Mouse (Mus musculus): Measurements from ENCODE around the gene Lxn. TPM values are rescaled to one million over a fixed set of nuclear protein-coding genes. Genes with fewer than 3 reads are reported as not detected.

Lxn gene
- polyA plus RNA-seq (2014; fragmentation: Illumina TruSeq; extraction: RNeasy Lipid Tissue Mini Kit (QIAGEN cat#74804); ENCODE audit: low read depth, low replicate concordance): 0.64 TPM

DNA sequence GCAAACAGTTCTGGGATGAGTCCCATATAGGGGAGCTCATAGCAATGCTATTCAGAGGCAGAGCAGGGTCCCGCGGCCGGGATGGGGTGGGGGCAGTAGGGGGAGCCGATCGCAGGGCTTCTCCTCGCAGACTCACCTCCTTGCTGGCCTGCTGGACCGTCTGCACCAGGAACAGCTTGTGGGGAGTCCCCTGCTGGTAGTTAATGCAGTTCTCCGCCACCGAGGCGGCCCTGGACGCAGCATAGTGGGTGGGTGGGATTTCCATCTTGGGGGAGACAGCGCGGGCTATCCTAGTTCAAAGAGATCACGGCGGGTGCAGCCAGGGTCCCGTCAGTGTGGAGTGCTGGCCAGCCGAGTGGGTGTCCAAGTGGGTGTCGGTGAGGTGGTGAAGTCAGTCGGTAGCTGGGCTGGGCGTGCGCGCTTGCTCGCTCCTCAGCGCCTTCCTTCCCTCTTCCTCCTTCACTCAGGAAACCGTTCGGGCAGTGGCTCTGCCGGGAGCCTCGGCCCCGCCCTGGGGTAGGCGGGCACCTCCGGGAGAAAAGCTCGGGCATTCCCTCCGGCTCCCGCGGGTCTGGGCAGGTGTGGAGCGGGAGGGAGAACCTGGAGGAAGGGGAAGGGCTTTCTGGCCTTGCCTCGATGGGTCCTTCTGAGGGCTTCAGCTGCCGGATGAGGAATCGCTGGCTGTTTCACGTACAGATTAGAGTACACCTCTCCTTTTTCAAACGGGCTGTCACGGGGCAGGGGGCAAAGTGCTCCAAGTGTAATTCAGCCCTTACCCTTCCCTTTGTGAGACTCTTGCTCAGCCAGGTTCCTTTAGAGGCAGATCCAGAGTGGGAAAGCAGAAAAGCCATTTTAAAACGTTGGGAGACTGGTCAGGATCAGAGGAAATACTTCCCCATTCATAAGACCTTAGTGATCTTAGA, at the start of gene Lxn:
Lxn (minus strand) TSS at position 477 of the 923 bp plus-strand sequence.

DNA sequence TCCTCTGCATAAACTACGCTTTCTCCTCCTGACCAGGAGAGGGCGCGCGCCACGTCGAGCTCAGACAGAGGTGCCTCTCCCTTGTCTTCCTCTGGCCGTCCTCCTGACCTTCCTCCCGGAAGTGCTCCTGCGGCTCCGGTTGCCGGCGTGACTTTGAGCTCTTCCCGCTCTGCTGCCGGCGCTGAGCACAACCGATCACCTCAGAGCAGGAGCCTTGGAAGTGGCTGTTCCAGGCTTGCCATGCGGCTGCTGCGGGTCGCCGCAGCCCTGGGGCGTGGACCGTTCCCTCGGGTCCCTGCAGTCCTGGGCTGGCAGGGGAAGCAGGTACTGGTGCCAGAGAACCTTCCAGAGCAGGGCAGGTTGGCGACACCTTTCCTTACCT, 33.7 kb downstream of the Lxn start, which contains the start of gene Gfm1:
Gfm1 (plus strand) TSS at position 98 of the 382 bp plus-strand sequence.

Other genes with a start within 250 kb of the Lxn start
- gene Mlf1, start 89.8 kb downstream of the Lxn start, polyA plus RNA-seq (2014; fragmentation: Illumina TruSeq; extraction: RNeasy Lipid Tissue Mini Kit (QIAGEN cat#74804); ENCODE audit: low read depth, low replicate concordance): not detected
- gene Gm17402, start 88.8 kb downstream of the Lxn start, polyA plus RNA-seq (2014; fragmentation: Illumina TruSeq; extraction: RNeasy Lipid Tissue Mini Kit (QIAGEN cat#74804); ENCODE audit: low read depth, low replicate concordance): not detected
- gene Gfm1, start 33.8 kb downstream of the Lxn start, polyA plus RNA-seq (2014; fragmentation: Illumina TruSeq; extraction: RNeasy Lipid Tissue Mini Kit (QIAGEN cat#74804); ENCODE audit: low read depth, low replicate concordance): 107 TPM
- 47.9 TPM for gene Rarres1, start 51.6 kb upstream of the Lxn start, polyA plus RNA-seq (2014; fragmentation: Illumina TruSeq; extraction: RNeasy Lipid Tissue Mini Kit (QIAGEN cat#74804); ENCODE audit: low read depth, low replicate concordance)
- gene Mfsd1, start 118.8 kb upstream of the Lxn start, polyA plus RNA-seq (2014; fragmentation: Illumina TruSeq; extraction: RNeasy Lipid Tissue Mini Kit (QIAGEN cat#74804); ENCODE audit: low read depth, low replicate concordance): 174 TPM

All from liver, adult 10 weeks (tissue).